Mouse (Mus musculus): ENCODE measurements around the gene Mapk7.

GRCm38 (mm10) chr11:61489874-61490273 is 4.3 kb downstream of the Mapk7 start:
- TF ChIP-seq CTCF (conservative IDR thresholded peaks at IDR 0.05; ENCODE audit: low read length) = no peak
- no peak for TF ChIP-seq NANOG (IDR thresholded peaks at IDR 0.05; ENCODE audit: borderline replicate concordance, low read length)
